Mouse (Mus musculus) cerebellum, postnatal 25 days (tissue): ENCODE data around the gene Fig4.

ENCODE experiments used
- DNase-seq, 2 experiments: peaks; one replicate each; pipeline ENCODE4 v3.0.0; 2021; ENCODE audit warnings: mixed read lengths in 2 of 2

The Fig4 gene

DNA sequence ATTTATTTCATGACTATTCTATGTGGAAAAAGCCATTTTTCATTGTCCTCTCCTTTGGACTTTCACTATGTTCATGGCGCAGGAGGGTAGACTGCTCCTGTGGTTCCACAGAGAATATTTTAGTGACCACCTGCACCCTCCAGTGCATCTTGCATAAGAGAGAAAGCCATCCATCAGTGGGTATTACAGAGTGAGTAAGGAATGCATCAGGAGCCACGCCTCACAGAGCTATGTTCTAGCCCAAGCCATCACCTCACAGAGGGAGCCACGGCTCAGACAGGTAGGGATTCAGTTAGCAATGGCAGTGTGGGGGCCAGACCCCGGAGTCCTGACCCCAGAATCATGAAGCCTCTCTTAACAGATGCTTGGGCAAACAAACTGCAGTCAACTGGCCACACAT, 93.5 kb downstream of the Fig4 start:
- no peak for DNase-seq

GRCm38 (mm10) chr10:41208860-41209377, 94.1 kb downstream of the Fig4 start:
- no peak for DNase-seq

GRCm38 (mm10) chr10:41205647-41206046, 97.4 kb downstream of the Fig4 start:
- DNase-seq: no peak

DNA sequence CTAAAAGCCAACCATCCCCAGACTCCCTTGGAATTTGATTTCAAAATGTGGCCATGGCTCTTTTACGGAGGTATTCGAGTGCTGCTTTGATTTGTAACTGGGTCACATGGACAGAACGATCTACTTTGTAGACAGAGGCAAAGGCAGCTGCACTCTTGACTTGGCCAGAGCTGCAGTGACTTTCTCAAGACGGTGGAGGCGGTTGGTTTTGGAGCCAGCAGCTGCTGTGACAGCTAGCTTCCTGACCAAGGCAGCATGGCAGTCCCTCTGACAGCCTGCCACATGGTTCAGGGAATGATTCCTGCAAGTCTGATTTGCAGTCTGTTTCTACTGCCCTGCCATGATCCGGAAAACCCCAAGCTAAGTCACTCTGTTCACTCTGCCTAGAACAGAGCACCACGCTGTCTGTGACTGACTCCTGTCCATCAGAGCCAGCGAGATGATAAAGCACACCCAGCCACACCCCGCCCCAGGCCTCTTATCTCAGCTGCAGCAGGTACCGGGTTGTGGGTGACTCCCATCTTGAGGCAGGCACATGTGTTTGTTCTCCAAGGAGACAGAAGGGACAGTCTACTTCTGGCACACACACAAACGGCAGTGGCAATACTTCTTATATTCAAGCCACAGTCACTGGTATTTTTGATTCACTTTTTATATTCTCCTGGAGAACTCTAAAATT, 98.3 kb downstream of the Fig4 start:
- DNase-seq: no peak

- DNase-seq: no peak
Observed at GRCm38 (mm10) chr10:41204191-41204590, 98.9 kb downstream of the Fig4 start.

- no peak for DNase-seq
Observed at GRCm38 (mm10) chr10:41198719-41199118, 104.3 kb downstream of the Fig4 start.

- no peak for DNase-seq
Observed at GRCm38 (mm10) chr10:41197788-41198187, 105.3 kb downstream of the Fig4 start.

- DNase-seq: no peak
Observed at GRCm38 (mm10) chr10:41196295-41196694, 106.8 kb downstream of the Fig4 start.

- no peak for DNase-seq
Observed at GRCm38 (mm10) chr10:41189392-41189791, 113.7 kb downstream of the Fig4 start.

GRCm38 (mm10) chr10:41183975-41184374, 119.1 kb downstream of the Fig4 start:
- DNase-seq: no peak

DNA sequence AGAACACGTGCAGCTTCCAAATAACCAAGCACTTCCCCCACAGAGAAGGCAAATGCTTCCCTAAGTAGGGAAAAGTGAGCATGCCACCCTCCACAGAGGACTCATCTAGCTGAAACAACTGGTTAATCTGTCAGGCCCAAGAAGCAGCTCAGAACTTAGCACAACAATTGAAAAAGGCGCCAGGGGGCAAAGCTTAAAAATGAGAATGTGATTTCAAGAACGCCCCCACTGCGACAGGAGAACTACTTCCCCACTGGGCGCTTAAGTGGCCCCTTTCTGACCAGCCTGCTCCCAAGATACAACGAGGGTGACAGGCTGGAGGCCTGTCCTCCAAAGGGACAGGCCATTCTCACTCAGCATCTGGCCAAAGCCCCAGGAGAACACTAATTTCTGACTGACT, 120.4 kb downstream of the Fig4 start:
- no peak for DNase-seq

- no peak for DNase-seq
Observed at GRCm38 (mm10) chr10:41166141-41166540, 136.9 kb downstream of the Fig4 start.

- no peak for DNase-seq
Observed at GRCm38 (mm10) chr10:41163108-41163507, 140.0 kb downstream of the Fig4 start.

DNA sequence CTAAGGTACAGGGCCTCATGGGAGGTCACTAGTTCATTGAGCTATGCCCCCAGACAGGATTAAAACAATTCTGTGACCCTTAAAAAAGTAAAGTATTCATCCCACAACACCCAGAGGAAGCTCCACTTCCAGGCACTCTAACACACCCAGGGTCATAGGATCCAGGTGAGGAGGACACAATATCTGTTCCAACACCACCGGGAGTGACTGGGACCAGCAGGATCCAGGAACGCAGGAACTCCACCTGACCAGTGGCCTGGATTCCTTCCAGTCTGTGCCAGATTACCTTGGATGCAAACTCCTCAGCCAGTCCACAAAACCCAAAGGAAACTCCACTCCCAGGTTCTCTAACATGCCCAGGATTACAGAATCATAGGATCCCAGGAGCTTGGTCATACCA, 145.8 kb downstream of the Fig4 start:
- DNase-seq: no peak

- no peak for DNase-seq
Observed at GRCm38 (mm10) chr10:41156693-41157092, 146.4 kb downstream of the Fig4 start.

GRCm38 (mm10) chr10:41153229-41153750, 149.8 kb downstream of the Fig4 start:
- DNase-seq: no peak

DNA sequence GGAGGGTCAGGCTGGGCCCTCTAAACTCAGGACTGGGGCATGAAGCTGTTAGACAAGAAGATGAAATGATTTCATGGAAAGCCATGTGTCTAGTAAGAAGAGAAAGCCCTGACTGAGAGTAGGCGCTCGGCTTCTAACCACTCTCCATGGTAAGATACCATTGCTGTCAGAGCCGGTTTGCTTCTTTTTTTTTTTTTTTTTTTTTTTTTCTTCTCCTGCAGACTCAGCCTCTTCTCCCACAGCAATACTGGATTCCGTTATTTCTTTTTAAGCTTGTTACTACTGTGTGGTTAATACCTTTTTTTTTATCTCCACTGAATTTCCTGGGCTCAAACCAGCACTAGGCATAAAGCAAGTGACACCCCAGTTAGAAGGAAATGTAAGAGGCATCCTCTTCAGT, 151.2 kb downstream of the Fig4 start:
- DNase-seq: no peak

DNA sequence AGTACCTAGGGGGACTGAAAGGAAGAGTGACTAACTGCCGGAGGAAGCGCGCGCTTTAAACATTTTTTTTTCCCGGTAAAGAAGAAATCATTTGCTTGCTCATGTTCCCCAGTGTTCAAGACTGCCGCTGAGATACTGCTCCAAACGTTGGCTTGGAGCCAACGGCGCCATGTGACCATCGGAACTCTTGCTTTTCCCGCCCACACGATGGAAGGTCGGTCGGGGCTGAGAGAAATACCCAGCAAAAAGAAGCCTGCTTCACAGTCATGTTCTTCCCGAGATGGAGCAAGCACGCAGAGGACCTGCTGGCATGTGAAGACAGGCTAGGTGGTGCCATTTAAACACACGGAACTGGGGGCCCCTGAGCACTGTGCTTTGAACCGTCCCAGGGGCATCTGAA, 151.6 kb downstream of the Fig4 start:
- DNase-seq: peak; percentile 14 to 53

GRCm38 (mm10) chr10:41151021-41151420, 152.0 kb downstream of the Fig4 start:
- DNase-seq: peak; percentile 10 to 22

DNA sequence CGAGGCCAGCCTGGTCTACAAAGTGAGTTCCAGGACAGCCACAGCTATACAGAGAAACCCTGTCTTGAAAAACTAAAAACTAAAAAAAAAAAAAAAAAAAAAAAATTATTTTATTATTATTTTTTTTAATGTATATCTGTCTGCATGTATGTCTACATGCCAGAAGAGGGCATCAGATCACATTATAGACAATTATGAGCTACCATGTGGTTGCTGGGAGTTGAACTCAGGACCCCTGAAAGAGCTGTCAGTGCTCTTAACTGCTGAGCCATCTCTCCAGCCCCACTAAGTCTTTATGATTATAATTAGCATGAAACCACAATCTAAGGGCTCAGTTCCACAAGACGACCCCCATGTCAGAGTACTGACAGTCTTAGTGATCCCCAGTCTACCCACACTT, 152.6 kb downstream of the Fig4 start:
- no peak for DNase-seq

- no peak for DNase-seq
Observed at GRCm38 (mm10) chr10:41149307-41149706, 153.8 kb downstream of the Fig4 start.

DNA sequence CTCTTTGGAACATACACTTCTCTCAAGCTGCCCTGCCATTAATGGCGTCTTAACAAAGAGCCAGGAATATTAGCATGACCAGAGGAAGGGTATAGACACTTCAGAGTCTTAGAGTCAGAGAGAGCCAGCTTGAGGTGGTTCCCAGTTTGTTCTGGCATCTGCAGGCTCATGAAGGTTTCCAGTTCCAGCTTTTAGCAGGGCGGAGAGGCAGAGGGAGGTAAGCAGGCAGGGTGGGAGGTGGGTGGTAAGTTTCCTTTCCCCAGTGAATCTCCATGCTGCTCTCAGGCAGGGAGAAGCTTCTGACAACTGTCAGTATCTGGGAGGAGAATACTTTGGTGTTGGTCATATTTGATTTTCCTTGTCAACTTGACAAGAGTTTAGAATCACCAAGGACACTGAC, 156.9 kb downstream of the Fig4 start:
- no peak for DNase-seq
